Mouse (Mus musculus): Measurements from ENCODE around the gene Txndc15.

- TF ChIP-seq CTCF (IDR thresholded peaks at IDR 0.05; ENCODE audit: extremely low read depth, insufficient read depth, low read length) (no peak), POLR2A (IDR thresholded peaks at IDR 0.05; ENCODE audit: extremely low read depth, insufficient read depth, low read length) (no peak)
These were observed 59.9 kb downstream of the Txndc15 start for GRCm38 (mm10) chr13:55774352-55774751.

Data from cortical plate, adult 2 months (tissue).